Mouse (Mus musculus): ENCODE results near the gene Tmem169.

DNA sequence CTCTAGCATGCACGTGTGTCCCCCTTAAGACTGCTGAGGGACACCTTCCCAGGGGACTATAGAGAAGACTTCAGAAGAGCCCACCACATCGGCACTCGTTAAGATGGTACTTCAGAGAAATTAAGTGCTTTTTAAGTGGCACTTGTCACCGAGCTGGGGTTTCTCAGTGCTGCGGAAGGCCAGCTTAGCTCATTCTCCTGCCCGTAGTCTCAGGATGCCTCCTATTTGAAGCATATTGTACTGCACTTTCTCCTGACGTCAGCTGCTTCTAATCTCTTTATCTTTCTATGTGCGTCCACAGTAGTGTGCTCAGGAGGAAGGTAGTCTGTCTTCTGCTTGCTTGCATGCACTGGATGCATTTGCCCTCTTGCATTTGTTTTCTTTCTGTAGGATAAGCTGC, 32.2 kb downstream of the Tmem169 start:
- TF ChIP-seq CTCF (conservative IDR thresholded peaks at IDR 0.05; ENCODE audit: insufficient read depth, insufficient read length, low read depth, low read length) (no peak), POLR2A (IDR thresholded peaks at IDR 0.05; ENCODE audit: low read depth, low read length) (no peak)

All from kidney, adult 2 months (tissue).